Mouse (Mus musculus) T-helper 17 cell (primary cell): Measurements from ENCODE around the gene Ddt.

ENCODE experiments used
- in situ Hi-C, 2 experiments: fragments of 300-600 bp; cut with MboI, MseI; formaldehyde crosslinking; loops; 1 replicate in 1 of 2; 2 replicates in 1 of 2; pipeline ENCODE4 v1.15.1; 2025; ENCODE audit warnings: high pct_unique_total_duplicates in 2 of 2

The Ddt gene

DNA sequence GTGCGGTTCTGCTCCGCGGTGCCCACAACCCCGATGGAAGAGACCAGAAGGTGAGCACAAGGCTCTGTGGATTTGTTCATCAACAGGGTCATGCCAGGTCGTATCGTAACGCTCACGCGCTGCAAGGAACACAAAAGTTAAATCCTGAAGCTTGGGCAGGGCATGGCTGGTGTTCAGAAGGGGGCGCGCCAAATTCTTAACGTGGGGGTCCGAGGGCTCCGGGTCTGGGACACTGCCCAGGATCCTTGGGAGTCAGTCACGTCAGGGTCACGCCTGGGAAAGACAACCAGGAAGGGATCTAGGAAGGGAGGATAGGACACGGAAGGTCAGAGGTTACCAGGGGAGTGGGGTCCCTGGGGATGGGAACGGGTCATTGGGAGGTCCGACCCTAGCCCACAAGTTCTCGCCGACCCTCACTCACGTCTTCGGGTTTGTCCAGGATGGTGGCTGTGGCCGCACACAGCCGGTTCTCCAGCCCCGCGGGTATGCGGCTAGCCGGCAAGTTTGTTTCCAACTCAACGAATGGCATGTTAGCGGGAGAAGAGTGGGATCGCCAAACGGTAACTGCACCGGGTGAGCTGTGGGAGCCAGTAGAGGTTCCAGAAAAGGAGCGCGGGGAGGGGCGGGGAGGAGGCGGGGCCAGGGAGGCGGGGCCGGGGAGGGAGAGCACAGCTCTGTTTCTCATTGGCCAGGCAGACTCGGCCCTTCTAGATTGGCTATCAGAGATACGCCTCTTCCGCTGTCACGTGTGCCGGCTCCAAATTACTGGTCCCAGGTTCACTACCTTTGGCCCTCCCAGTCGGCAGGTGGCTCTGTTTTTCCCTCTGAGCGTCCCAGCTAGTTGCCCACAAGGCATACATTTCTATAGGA is at the start of gene Ddt:
Gene Ddt (minus strand): TSS at position 620 of the 870 bp plus-strand sequence.
- in situ Hi-C loops = no loop called here

DNA sequence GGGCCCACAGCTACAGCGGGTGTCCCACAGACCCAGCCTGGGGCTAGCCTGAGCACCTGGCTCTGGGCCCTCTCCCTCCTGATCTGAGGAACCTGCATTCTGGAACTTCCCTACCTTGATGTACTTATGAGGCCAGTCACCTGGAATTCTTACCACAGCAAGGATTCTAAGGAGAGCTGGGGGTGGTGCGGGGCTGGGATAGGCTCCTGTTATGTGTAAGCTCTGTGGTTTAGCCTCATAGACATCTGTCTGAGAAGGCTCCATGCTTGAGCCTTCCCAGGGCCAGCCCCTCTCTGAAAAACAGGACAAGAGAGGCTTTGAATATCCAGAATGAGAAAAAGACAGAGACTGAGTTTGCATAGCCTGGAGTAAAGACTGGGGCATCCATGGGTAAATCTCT is 49.2 kb upstream of the Ddt start, which contains the start of gene Gstt4:
Gene Gstt4 (minus strand): TSS at position 101 of the 400 bp plus-strand sequence.
- in situ Hi-C loops = loop anchor here in 1 of 2 experiments (10.0 kb wide), 1 partner anchor 768 kb away; no protein-coding TSS in a partner anchor

- in situ Hi-C loops = loop anchor here in 1 of 2 experiments (10.0 kb wide), 1 partner anchor 765 kb away; no protein-coding TSS in a partner anchor
Observed at GRCm38 (mm10) chr10:75819882-75820281, 46.7 kb upstream of the Ddt start.

- in situ Hi-C loops = no loop called here
Observed at GRCm38 (mm10) chr10:75818641-75819040, 45.4 kb upstream of the Ddt start.

DNA sequence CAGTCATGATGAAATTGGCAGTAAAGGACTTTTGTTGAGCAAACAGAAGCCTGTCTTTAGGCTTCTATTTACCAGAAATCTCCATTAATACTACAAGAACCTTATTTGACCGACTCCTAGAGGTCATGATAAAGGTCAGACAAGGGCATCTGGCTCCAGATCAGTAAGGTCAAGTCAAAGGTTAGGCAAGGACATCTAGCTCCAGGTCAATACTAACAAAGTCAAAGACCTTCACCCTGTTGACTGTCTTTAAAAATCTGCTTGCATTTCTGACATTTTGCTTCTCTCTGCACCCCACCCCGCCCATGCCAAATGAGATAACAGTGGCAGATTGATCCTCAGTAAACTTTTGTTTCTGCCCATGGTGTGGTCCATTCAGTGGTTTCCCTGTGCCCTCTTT is 31.0 kb upstream of the Ddt start:
- in situ Hi-C loops = no loop called here

- in situ Hi-C loops = no loop called here
Observed at GRCm38 (mm10) chr10:75798176-75798696, 25.0 kb upstream of the Ddt start, which contains the start of gene Gstt1. Gene Gstt1, minus strand, starts transcription at chr10:75798584.

- in situ Hi-C loops = no loop called here
Observed at GRCm38 (mm10) chr10:75797619-75798175, 24.5 kb upstream of the Ddt start.

DNA sequence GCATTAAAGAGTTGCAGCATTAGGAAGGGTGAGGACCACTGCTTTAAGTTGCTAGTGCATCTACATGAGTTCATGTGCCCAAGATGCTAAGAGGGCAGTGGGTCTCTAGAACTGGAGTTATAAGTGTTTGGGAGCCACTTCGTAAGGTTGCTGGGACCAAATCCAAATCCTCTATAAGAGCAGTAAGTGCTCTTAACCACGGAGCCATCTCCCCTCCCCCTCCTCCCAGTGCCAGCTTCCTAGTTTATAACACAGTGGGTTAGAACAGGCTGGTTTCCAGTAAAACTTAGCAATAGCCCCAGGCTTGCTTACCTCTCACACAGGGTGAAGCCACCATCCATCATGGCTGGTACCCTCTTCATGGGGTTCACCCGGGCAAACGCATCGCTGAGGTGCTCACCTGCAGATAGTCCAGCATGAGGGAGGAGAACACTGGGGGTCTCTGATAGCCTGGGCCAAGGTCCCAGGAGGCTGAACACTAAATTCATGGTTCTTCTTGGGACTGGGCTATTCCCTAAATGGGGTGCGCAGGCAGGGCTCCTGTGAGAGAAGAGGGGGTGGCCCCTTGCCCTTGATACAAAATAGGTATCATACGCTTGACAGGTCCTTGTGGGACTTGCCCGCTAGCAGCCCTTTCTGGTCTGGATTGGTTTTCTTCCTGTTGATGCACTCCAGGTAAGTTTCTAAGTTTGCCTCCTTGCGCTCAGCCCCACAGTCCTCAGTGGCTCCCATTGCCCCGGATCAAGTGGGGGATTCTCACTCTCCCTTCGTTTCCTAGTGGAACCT is 23.7 kb upstream of the Ddt start:
- in situ Hi-C loops = no loop called here

DNA sequence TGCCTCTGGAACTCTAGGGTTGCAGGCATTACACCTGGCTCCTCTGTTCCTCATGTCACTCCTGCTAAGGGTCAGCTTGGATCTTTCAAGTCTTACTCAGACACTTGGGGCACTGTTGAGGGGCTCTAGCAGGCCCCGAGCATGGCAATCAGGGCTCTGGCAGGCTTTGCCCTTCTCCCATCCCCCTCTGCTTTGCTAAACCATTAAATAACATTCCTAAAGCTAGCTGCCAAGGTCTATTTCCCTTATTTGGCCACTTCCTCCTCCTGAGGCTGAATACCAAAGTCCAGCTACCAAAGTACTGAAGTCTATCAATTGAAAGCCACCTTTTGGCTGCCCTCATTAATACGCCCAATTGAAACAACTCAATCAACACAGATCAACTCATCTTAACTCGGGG is 21.7 kb upstream of the Ddt start:
- in situ Hi-C loops = no loop called here

- in situ Hi-C loops = no loop called here
Observed at GRCm38 (mm10) chr10:75790773-75791172, 17.6 kb upstream of the Ddt start.

- in situ Hi-C loops = no loop called here
Observed at GRCm38 (mm10) chr10:75789841-75790240, 16.6 kb upstream of the Ddt start.

DNA sequence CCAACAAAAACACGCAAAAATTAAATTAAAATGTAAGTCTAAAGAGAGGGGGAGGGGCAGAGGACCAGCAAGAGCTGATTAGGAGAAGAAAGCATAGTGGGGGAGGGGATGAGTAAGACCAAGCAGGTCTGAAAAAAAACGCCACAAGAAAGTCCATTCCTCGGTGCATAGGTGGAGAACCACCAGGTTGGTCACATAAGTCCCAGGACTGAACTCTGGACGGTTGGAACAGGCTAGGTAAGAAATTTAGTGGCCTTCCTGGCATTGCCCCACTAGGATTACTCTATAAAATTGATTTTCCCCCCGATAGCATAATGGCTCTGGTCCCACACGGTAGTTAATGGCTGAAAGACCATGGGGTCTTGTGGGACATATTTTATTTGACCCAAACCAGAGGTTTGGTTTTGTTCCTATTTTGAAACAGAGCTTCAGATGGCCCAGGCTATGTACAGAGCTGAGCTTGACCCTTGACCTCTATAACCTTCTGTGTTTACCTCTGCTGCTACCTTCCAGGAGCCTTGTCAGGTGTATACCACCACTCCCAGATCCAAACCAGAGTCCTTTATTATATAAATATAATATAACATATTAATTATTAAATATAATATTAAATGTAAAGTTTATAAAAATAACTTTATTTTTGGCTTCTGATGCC is 16.0 kb upstream of the Ddt start:
- in situ Hi-C loops = no loop called here

GRCm38 (mm10) chr10:75788277-75788676 is 15.1 kb upstream of the Ddt start:
- in situ Hi-C loops = no loop called here

GRCm38 (mm10) chr10:75785442-75785841 is 12.2 kb upstream of the Ddt start:
- in situ Hi-C loops = no loop called here

DNA sequence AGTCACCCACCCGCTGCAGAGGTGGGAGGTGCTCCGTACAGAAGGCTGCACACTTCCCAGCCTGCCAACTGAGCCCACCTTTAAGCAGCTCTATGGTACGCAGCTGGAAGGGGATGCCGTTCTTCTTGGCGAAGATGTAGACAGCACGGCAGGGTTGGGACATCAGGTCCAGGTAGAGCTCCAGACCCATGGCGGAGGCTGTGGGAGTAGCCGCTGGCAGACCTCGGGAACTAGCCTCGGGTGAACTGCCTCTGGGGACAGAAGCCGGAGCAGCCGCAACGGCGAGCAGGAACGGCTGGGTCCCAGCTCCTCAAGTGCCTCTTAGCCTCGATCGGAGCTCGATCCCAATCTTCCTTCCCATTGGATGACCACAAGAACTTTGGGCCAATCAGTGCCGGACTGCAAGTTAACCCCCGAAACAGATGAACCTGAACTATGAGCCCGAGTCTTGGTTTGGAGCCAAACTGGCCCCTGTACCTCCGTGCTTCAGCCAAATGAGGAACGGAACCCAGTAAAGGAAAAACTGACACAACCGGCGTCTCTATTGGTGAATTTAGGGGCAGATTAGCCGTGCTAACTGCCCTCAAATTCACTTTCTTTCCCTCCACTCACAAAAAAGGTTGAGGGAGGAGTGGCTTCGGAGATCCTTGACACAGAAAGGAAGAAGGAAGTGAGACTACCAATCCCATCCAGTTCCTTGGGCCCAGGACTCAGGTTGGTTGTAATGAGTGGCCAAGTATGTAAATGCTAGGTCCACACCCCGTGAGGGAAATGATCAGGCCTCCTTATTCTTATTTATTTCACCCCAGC is 7.8 kb upstream of the Ddt start, which contains the start of the genes Gm20441 and Gstt3:
Gene Gm20441 (minus strand): TSS at position 186 of the 810 bp plus-strand sequence.
Gene Gstt3 (minus strand): TSS at position 646 of the 810 bp plus-strand sequence.
- in situ Hi-C loops = loop anchor here in 1 of 2 experiments (5.0 kb wide), 1 partner anchor 46 kb away; no protein-coding TSS in a partner anchor

GRCm38 (mm10) chr10:75779206-75780174 is 6.3 kb upstream of the Ddt start:
- in situ Hi-C loops = loop anchor here (5.0 kb wide), 1 partner anchor 48 kb away; no protein-coding TSS in a partner anchor

DNA sequence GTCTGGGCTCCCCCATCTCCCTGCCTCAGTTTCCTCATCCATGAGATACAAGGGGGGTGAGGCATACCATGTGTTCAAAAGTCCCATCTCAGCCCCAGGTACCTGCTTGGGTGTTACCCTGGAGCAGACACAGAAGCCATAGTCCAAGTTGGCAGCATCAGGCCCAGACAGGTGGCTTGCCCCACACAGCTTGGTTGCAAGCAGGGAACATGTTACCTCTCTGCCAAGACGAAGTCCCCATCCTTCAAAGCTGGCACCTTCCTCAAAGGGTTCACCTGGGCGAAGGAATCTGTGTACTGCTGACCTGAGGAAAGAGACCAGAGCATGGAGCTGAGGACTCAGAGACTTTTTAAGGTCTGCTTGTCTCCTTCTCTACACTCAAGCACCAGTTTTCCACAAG is 4.7 kb upstream of the Ddt start:
- in situ Hi-C loops = loop anchor here in 1 of 2 experiments (5.0 kb wide), 1 partner anchor 49 kb away; no protein-coding TSS in a partner anchor

DNA sequence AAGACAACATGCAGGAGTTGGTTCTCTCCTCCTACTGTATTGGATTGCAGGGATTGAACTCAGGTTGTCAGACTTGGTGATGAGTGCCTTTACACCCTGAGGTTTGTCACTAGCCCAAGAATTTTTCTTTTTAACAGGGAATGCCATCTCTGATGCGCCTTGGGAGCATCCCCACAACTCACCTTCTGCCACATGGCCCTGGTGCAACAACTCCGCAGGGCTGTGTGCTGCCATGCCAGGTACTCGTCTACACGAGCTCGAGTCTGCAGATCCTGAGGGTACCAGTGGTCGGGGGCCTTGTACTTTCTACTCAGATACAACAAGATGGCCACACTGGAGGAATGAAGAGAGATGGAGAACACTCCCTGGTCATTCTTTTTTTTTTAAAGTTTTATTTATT is 3.3 kb upstream of the Ddt start:
- in situ Hi-C loops = loop anchor here in 1 of 2 experiments (5.0 kb wide), 1 partner anchor 51 kb away; no protein-coding TSS in a partner anchor

DNA sequence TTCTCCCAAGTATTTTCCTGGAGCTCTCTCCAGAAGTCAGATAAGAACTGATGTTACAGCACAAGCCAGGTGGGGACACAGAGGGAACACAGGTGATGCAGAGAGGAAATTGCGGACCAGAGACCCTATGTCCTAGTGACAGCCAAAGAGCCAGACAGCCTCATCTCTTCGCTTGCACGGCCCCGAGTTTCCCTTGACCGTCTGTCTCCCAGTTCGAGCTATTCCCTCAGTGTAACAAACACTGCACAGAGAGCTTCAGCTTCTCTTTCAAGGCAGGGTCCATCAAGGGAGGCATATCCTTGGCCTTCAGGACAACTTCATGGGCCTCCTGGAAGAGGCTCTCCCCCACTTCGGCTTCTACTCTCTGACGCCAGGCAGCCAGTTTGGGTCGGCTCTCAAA is 1.4 kb upstream of the Ddt start:
- in situ Hi-C loops = no loop called here
